Mouse (Mus musculus) stomach, postnatal 0 days (tissue): Measurements from ENCODE around the gene Traf1. TPM values are rescaled to one million over a fixed set of nuclear protein-coding genes. Genes with fewer than 3 reads are reported as not detected.

Source experiments
- ATAC-seq: fragments of 200-750 bp; cut with Nextera tagmentation; 2 replicates; pipeline ENCODE4 v1.8.0; 2017; ENCODE audit not compliant: low FRiP score, low TSS enrichment
- DNase-seq: peaks from one replicate; pipeline ENCODE4 v3.0.0-alpha.2; 2016; ENCODE audit warnings: low spot score
- H3K27ac ChIP-seq: fragments of 300-500 bp; sonication (generic); replicated peaks from 2 replicates; pipeline ENCODE4 v1.5.1; 2014; ENCODE audit warnings: mild to moderate bottlenecking, control low read depth
- H3K27me3 ChIP-seq: fragments of 300-500 bp; sonication (generic); 2 replicates; pipeline ENCODE4 v1.6.1; 2014; ENCODE audit warnings: low read length; ENCODE audit not compliant: control insufficient read depth, insufficient read depth
- H3K36me3 ChIP-seq: fragments of 300-500 bp; sonication (generic); 2 replicates; pipeline ENCODE4 v1.6.1; 2014; ENCODE audit warnings: low read length, mixed read lengths; ENCODE audit not compliant: control insufficient read depth, insufficient read depth
- H3K4me1 ChIP-seq: fragments of 300-500 bp; sonication (generic); replicated peaks from 2 replicates; pipeline ENCODE4 v1.6.1; 2014; ENCODE audit warnings: antibody characterized with exemption; ENCODE audit not compliant: control insufficient read depth, insufficient read depth
- H3K4me2 ChIP-seq: fragments of 300-500 bp; sonication (generic); replicated peaks from 2 replicates; pipeline ENCODE4 v1.6.1; 2014; ENCODE audit warnings: low read depth, mild to moderate bottlenecking, control low read depth, moderate library complexity
- H3K4me3 ChIP-seq: fragments of 300-500 bp; sonication (generic); 2 replicates; pipeline ENCODE4 v1.5.1; 2014; ENCODE audit warnings: low read depth, low read length, control low read depth
- H3K9ac ChIP-seq: fragments of 300-500 bp; sonication (generic); 2 replicates; pipeline ENCODE4 v1.6.1; 2014; ENCODE audit warnings: mild to moderate bottlenecking, low read length, control low read depth, mixed read lengths
- H3K9me3 ChIP-seq: fragments of 300-500 bp; sonication (generic); 2 replicates; pipeline ENCODE4 v1.6.1; 2016; ENCODE audit warnings: low read length; ENCODE audit not compliant: control insufficient read depth
- CTCF ChIP-seq: IDR thresholded peaks from 2 replicates; pipeline ENCODE4 v1.5.1; 2016; ENCODE audit warnings: antibody characterized with exemption, low read depth, mild to moderate bottlenecking, moderate library complexity
- EP300 ChIP-seq: optimal IDR thresholded peaks from 2 replicates; pipeline ENCODE3; 2016; ENCODE audit warnings: antibody characterized with exemption
- WGBS: fragments of 180-500 bp; shearing (Covaris S2); extraction: QIAGEN DNeasy Blood & Tissue Kit; methylation state at CpG from one replicate; pipeline ENCODE4 v1.1.7; 2014; 5-methylcytosine and 5-hydroxymethylcytosine counted together
- polyA plus RNA-seq: library from polyadenylated mRNA; unstranded; fragments of >200 nt; fragmentation: Nextera tagmentation; extraction: Ambion mirVana; gene quantifications from 2 replicates; pipeline ENCODE4 v1.2.1, GENCODE M21; 2015

Gene Traf1
- polyA plus RNA-seq, 1 experiment from 2014 or later = 1.7 TPM

DNA sequence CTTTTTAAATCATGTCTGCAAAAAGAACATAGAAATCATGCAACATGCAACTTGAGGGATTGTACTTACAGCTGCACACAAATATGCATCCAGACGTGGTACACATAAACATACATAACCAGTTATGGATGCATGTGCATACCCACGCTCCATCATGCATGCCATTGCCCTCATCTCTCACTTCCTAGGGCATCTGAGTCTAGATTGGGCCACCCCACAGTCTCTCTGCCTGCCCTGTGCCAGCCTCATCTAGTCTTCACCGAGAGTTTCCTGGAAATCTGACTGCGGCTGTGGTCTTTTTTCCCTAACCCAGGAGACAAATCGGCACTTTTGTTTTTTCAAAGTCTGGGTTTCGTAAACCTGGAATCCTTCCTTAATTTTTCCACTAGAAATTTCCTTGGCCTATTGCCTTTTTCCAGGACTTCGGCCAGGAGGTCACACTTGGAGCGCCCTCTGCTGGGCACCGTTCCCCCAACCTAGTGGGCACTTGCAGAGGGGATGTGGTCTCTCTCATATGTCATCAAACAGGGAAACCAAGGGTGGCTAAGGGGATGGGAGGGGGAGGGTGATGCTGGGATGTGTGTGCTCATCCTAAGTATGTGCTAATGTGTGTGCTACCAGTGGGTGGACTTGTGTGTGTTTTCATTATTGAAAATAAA, 8.6 kb upstream of the Traf1 start:
- no peak; the same call in 1 of the 2 replicates for ATAC-seq
- WGBS = 28% methylated on average over 9 of the region's 9 CpGs
- peak; percentile 66 for DNase-seq

DNA sequence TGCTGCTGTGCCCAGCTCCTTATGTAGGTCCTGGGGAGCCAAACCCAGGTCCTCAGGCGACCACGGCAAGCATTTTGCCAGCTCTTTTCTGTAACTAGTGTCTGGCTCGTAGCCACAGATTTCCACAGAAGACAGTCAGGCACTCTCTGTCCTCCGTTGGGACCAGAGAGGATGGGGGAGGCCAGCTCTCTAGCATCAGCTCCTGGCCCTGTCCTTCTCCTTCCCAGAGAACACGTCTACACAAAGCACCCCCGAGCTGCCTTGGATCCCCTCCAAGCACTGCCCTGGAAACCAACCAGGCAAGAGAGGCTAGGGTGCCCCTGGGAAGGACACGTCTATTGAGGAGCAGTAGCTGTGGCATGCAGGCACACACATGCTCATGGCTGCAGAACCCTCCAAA, 7.6 kb upstream of the Traf1 start:
- Histone ChIP-seq H3K36me3 (no peaks in the 10 kb centered on the region), H3K4me1 (0 out of 2 replicates have a peak, but pooled peaks cover 2% of the 10 kb centered on the region), H3K4me3 (no peak overlapping the region), H3K27me3 (no peaks in the 10 kb centered on the region), H3K9ac (no peak overlapping the region), H3K9me3 (no peaks in the 10 kb centered on the region), H3K27ac (no peak overlapping the region), H3K4me2 (no peak overlapping the region)
- WGBS = 59% methylated on average over 7 of the region's 7 CpGs
- DNase-seq (no peak), ATAC-seq (no peak)
- TF ChIP-seq EP300 = no peak
- TF ChIP-seq CTCF = no peak

More for the DNA sequence above, 8.6 kb upstream of the Traf1 start:
- Histone ChIP-seq H3K4me2 (no peak overlapping the region), H3K36me3 (no peaks in the 10 kb centered on the region), H3K9ac (no peak overlapping the region), H3K4me3 (no peak overlapping the region), H3K27ac (no peak overlapping the region), H3K27me3 (no peaks in the 10 kb centered on the region), H3K4me1 (0 out of 2 replicates have a peak, but pooled peaks cover 2% of the 10 kb centered on the region), H3K9me3 (no peaks in the 10 kb centered on the region)
- no peak for TF ChIP-seq EP300
- peak; percentile 89 for TF ChIP-seq CTCF

- no peak overlapping the region for H3K27ac ChIP-seq
- H3K4me2 ChIP-seq = no peak overlapping the region
- no peaks in the 10 kb centered on the region for H3K36me3 ChIP-seq
- 84% methylated on average over 8 of the region's 8 CpGs for WGBS
- 0 out of 2 replicates have a peak, but pooled peaks cover 4% of the 10 kb centered on the region for H3K4me1 ChIP-seq
- TF ChIP-seq EP300 (no peak), CTCF (no peak)
- no peak for DNase-seq
- no peak overlapping the region for H3K4me3 ChIP-seq
- H3K9ac ChIP-seq = no peak overlapping the region
- no peak for ATAC-seq
- no peaks in the 10 kb centered on the region for H3K9me3 ChIP-seq
- no peaks in the 10 kb centered on the region for H3K27me3 ChIP-seq
Observed at GRCm38 (mm10) chr2:34966243-34966934, 4.8 kb upstream of the Traf1 start.

DNA sequence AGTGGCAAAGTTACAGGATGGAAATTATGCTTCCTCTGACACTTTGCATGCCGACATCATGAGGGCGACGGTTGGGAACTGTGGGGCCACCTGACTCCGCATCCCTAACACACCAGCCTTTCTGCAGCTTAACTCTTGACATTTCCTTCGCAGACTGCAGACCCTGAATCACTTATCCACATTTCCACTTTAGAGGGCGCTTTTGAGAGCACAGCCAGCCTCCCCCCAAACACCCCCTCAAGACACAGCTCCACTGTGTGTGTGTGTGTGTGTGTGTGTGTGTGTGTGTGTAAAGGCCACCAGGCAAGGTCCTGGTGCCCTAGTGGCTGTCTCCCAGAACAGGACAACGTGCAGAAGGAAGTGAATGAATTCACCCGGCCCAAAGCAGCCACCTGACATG, 4.2 kb upstream of the Traf1 start:
- Histone ChIP-seq H3K4me3 (no peak overlapping the region), H3K27me3 (no peaks in the 10 kb centered on the region), H3K9me3 (no peaks in the 10 kb centered on the region), H3K4me1 (0 out of 2 replicates have a peak, but pooled peaks cover 6% of the 10 kb centered on the region), H3K4me2 (no peak overlapping the region), H3K27ac (no peak overlapping the region), H3K36me3 (no peaks in the 10 kb centered on the region), H3K9ac (no peak overlapping the region)
- TF ChIP-seq CTCF = no peak
- no peak for TF ChIP-seq EP300
- no peak for ATAC-seq
- WGBS = 73% methylated on average over 8 of the region's 8 CpGs
- no peak for DNase-seq

- DNase-seq = peak; percentile 83
- ATAC-seq = peak; percentile 69
- H3K4me1 ChIP-seq = 0 out of 2 replicates have a peak, but pooled peaks cover 6% of the 10 kb centered on the region
- H3K27me3 ChIP-seq = no peaks in the 10 kb centered on the region
- no peak overlapping the region for H3K9ac ChIP-seq
- no peaks in the 10 kb centered on the region for H3K9me3 ChIP-seq
- no peak overlapping the region for H3K4me2 ChIP-seq
- TF ChIP-seq CTCF (no peak), EP300 (no peak)
- H3K4me3 ChIP-seq = no peak overlapping the region
- H3K27ac ChIP-seq = no peak overlapping the region
- no peaks in the 10 kb centered on the region for H3K36me3 ChIP-seq
- 36% methylated on average over 9 of the region's 9 CpGs for WGBS
Observed at GRCm38 (mm10) chr2:34965293-34965692, 3.7 kb upstream of the Traf1 start.

GRCm38 (mm10) chr2:34964651-34965050, 3.1 kb upstream of the Traf1 start:
- Histone ChIP-seq H3K27ac (no peak overlapping the region), H3K4me3 (no peak overlapping the region), H3K36me3 (no peaks in the 10 kb centered on the region), H3K4me1 (0 out of 2 replicates have a peak, but pooled peaks cover 6% of the 10 kb centered on the region), H3K27me3 (no peaks in the 10 kb centered on the region), H3K9me3 (no peaks in the 10 kb centered on the region), H3K9ac (no peak overlapping the region), H3K4me2 (no peak overlapping the region)
- ATAC-seq = no peak
- TF ChIP-seq CTCF (no peak), EP300 (no peak)
- WGBS = 67% methylated on average over 9 of the region's 9 CpGs
- no peak for DNase-seq
